Mouse (Mus musculus): ENCODE data around the gene Npy5r. TPM values are rescaled to one million over a fixed set of nuclear protein-coding genes. Genes with fewer than 3 reads are reported as not detected.

Gene Npy5r
- polyA plus RNA-seq, 1 experiment from 2014 or later = not detected

GRCm38 (mm10) chr8:66630721-66631120, 57.2 kb downstream of the Npy5r start:
- H3K9me3 ChIP-seq = no peaks in the 10 kb centered on the region
- no peak for DNase-seq (ENCODE audit: low spot score)
- WGBS = 54% methylated on average over 1 of the region's 1 CpGs
- H3K27me3 ChIP-seq (ENCODE audit: insufficient read depth, poor library complexity, severe bottlenecking) = no peaks in the 10 kb centered on the region
- no peaks in the 10 kb centered on the region for H3K36me3 ChIP-seq
- no peak overlapping the region for H3K4me3 ChIP-seq
- H3K27ac ChIP-seq = no peak overlapping the region
- H3K4me1 ChIP-seq = no peaks in the 10 kb centered on the region

Other genes starting within 250 kb of the Npy5r start
- 11.9 and 17.2 TPM in 2 replicates for gene Tma16, start 201.6 kb downstream of the Npy5r start, polyA plus RNA-seq (2016; fragmentation: Nextera tagmentation; extraction: Ambion mirVana)
- gene Tktl2, start 176.4 kb downstream of the Npy5r start, polyA plus RNA-seq (2016; fragmentation: Nextera tagmentation; extraction: Ambion mirVana) = not detected in 2 replicates
- gene Npy1r, start 9.1 kb upstream of the Npy5r start, polyA plus RNA-seq (2016; fragmentation: Nextera tagmentation; extraction: Ambion mirVana) = 0.79 and 1.4 TPM in 2 replicates
- gene Naf1, start 172.1 kb upstream of the Npy5r start, polyA plus RNA-seq (2016; fragmentation: Nextera tagmentation; extraction: Ambion mirVana) = 1.8 and 3.7 TPM in 2 replicates